Mouse (Mus musculus) fat pad, adult 2 months (tissue): ENCODE measurements around the gene Tmem69.
A peak's percentile ranks its signal among the peaks of the same experiment; 100 is the strongest.

Source experiments
- DNase-seq: peaks from one replicate; pipeline ENCODE4 v3.0.0-alpha.2; 2011; ENCODE audit warnings: low read depth, low spot score; ENCODE audit errors: extremely low read depth

The Tmem69 gene

DNA sequence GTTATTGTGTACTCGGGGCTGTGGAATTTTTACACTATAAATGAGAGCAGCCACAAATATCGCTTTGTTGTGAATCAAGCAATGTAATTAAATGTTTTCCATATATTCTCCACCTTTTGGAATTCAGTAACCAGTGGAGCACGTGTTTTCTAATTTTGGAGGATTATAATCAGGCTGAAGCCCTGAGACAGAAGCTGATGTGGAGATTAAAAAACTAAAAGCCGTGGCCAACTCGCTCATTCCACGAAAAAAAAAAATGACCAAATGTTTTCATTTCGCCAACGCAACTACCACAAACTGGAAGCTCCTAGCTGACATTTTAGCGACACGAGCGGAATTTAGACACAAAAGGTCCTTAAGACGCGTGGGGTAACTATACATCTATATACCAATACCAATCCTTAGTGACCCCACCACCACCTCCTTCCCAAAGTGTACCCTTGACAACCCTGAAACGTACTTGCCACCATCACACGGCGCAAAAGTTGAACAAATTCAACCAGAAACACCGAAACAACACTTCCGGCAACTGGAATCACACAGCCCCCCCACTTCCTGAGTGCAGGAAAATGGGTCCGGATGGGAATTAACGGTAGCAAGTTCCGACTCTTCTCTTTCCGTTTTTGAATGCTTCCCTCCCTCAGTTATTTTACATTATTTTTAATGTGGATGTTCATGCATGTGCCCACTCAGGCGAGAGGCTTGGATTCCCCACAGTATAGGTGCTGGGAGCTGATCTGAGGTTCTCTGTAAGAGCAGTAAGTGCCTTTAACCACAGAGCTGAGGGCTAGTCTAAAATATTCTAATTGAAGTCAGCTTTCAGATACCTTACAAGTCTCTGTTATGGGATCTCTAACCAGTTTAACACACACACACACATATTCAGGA lies at the start of gene Tmem69:
Gene Tmem69, minus strand, starts transcription at position 524 of the 888 bp plus-strand sequence.
- DNase-seq, result no peak

GRCm38 (mm10) chr4:116596978-116597881 lies 41.5 kb upstream of the Tmem69 start:
- peak; percentile 56 for DNase-seq

DNA sequence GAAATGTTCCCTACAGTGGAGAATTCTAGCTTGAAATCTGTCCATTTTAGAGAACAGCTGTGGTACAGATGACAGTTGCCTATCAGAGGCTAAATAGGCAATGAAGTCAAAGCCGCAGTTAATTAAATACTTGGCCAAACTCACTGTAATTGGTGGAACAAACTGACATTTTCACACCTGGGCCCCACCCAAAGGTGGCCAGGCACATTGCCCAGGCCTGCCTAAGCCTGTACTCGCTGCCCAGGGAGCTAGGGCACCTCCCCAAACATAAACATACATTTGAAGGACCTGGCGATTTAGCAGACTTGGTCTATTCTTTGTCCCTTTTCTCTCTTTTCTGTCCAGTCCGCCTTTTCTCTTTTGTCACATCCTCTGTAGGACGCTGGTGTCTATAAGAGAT lies 40.6 kb upstream of the Tmem69 start, which contains the start of gene Ccdc17:
Gene Ccdc17, plus strand, starts transcription at position 276 of the 400 bp plus-strand sequence.
- DNase-seq, result no peak

DNA sequence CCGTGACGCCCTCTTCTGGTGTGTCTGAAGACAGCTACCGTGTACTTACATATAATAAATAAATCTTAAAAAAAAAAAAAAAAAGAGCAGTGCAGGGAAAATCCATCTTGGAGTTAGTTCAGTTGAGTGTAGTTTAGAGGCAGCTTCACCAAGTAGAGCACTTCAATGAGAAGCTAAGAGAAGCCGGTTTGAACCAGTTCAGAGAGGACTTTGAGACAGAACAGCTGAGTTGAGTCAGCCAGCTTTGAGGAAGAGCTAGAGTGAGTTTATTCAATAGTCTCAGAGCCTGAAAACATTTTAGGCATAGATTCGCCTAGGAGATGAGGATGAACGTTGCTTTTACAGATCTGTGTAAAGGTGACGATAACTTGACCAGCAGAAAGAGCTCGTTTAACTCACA lies 40.1 kb upstream of the Tmem69 start:
- no peak for DNase-seq

DNA sequence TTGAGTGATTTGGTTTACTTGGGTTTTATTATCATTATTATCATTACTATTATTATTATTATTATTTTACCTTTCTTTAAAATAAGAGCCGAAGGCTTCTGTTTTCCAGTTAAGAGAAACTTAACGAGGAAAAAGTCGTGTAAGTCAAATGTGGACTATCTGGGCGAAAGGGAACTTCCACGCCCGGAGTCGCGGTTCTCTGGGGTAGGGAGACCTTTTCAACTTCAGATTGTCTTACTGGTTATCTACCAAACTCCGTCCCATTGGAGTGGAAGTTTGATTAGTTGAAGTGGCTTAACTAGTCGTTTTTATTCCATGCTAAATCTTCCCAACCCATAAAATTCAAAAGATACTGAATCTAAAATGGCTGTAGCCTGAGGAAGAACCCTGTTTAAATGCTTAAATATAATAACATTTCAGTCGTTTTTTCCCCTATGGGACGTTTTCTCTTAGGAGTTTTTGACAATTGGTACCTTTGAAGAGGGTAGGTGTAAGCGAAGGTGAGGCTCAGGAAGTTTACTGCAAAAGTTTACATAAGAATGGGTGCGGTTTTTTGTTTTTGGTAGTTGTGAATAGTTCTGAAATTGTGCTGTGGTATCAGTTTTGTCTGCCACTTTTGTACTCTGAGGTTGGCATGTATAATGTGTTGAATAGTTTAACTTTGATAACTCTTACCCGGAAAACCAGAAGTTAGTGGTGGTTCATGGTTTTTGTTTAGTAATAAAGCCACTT lies 2.6 kb upstream of the Tmem69 start:
- no peak for DNase-seq

- no peak for DNase-seq
Measured at GRCm38 (mm10) chr4:116557306-116558121, 1.8 kb upstream of the Tmem69 start, which contains the start of gene Gpbp1l1. TSS of gene Gpbp1l1 (plus strand) at chr4:116557658.

DNA sequence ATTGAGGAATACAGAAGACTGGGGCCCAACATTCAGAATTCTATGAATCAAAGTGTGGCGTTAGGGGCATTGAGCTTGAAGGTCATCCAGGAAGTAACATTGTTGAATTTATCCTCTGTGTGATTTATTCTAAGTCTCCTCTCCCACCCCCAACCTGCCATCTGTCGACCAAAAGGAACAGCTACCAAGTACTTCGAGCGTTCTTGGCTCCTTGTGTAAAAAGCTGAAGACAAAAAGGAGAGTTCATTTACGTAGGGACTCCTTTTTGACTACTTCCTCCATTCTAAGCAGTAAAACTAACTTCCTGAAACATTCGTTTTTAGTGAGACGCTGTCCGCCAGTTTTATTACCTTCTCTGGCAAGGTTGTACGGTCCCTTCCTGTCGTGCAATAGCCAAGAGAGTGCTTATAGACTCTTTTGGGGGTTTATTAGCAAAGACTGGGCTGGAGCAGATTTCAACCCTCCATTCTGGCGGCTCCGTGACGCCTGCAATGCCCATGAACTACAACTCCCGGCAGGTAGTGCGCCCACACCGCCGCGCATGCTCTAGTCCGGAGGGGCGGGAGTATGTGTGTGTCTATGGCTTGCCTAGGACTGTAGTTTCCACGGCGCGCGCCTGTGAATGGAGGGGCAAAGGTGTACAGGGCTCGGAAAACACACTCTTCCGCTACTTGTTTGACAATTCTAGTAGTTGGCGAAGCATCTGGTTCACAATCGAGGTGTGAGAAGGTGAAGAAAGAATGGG lies 997 bp upstream of the Tmem69 start:
- DNase-seq, result no peak

DNA sequence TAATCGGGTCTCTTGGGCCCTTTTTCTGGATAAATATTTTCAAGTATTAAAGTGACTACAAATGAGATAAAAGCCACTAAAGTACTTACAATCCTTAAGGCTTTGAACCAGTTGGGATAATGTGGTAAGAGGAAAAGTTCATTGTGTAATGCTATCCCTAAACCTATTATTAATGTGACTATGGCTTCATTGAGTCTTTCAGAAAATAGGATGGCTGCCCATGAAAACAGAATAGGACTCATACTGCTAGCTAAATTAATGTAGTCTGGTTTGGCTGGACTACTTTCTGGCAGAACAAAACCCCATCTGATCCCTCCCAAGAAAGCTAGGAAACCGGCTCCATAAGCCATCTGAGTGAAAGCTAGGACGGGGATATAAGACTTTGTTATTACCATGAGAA lies 2.7 kb downstream of the Tmem69 start:
- DNase-seq, result peak; percentile 65

DNA sequence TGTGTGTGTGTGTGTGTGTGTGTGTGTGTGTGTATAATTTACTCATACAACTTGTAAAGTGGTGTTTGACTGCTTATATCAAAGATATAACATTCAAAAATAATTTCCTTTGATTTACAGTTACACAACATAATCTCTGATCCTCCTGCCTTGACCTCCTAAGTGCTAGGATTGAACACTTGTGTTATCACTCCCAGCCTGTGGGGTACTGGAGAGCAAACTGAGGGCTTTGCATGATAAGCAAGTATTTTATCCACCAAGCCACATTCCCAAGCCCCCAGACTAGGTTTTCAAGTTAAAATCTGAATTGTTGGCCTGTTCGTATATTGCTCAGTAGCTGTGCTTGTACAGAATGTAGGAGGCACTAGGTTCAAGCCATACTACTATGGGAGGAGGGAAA lies 5.3 kb downstream of the Tmem69 start:
- no peak for DNase-seq

GRCm38 (mm10) chr4:116537737-116538136 lies 18.0 kb downstream of the Tmem69 start:
- no peak for DNase-seq

DNA sequence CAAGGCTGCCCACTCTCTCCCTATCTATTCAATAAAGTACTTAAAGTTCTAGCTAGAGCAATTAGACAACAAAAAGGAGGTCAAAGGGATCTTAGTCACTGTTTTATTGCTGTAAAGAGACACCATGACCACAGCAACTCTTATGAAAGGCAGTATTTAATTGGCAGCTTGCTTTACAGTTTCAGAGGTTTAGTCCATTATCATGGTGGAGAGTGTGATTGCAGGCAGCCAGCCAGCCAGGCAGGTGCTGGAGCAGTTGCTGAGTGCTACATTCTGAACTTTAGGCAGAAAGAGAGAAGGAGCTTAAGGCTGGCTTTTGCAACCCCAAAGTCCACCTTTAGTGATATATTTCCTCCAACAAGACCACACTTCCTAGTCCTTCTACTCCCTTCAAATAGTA lies 19.4 kb downstream of the Tmem69 start:
- DNase-seq, result no peak

- DNase-seq, result no peak
Measured at GRCm38 (mm10) chr4:116531109-116531508, 24.6 kb downstream of the Tmem69 start.

- peak; percentile 30 for DNase-seq
Measured at GRCm38 (mm10) chr4:116507425-116508218, 48.1 kb downstream of the Tmem69 start, which contains the start of gene Ipp. TSS of gene Ipp (plus strand) at chr4:116507549.

DNA sequence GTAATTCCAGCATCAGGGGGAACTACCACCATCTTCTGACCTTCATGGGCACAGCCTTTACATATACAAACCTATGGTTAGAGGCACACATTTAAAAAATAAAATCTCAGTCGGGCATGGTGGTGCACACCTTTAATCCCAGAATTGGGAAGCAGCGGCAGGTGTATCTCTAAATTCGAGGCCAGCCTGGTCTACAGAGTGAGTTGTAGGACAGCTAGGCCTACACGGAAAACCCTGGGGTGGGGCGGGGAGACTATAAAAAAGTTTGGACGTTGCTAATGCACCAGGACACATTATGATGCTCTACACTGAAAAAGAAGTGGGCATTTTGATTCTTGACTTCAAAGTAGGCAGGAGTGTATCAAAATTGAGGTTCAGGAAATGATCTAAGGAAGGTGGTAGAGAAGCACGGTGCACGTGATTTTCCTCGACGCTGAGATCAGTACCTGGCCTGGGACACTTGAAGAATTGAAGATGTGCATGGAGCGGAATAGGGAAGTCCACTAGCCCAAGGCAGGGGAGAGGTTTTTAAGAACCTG lies 48.8 kb downstream of the Tmem69 start:
- DNase-seq, result no peak
